Mouse (Mus musculus) neural tube, embryonic 13.5 days (tissue): ENCODE data around the gene Hk2. TPM values are rescaled to one million over a fixed set of nuclear protein-coding genes. Genes with fewer than 3 reads are reported as not detected.
A peak's percentile ranks its signal among the peaks of the same experiment; 100 is the strongest.

Experiments used
- ATAC-seq: fragments of 200-750 bp; cut with Nextera tagmentation; 2 replicates; pipeline ENCODE4 v1.8.0; 2017; ENCODE audit warnings: low read depth, mild to moderate bottlenecking, moderate TSS enrichment, moderate library complexity
- H3K27ac ChIP-seq: fragments of 300-500 bp; sonication (generic); replicated peaks from 2 replicates; pipeline ENCODE4 v1.5.1; 2015; ENCODE audit warnings: moderate library complexity, mild to moderate bottlenecking, inconsistent platforms
- H3K27me3 ChIP-seq: fragments of 300-500 bp; sonication (generic); 2 replicates; pipeline ENCODE4 v1.6.1; 2015; ENCODE audit warnings: mild to moderate bottlenecking, inconsistent platforms
- H3K36me3 ChIP-seq: fragments of 300-500 bp; sonication (generic); 2 replicates; pipeline ENCODE4 v1.6.1; 2015; ENCODE audit warnings: mild to moderate bottlenecking, inconsistent platforms
- H3K4me1 ChIP-seq: fragments of 300-500 bp; sonication (generic); replicated peaks from 2 replicates; pipeline ENCODE4 v1.6.1; 2015; ENCODE audit warnings: inconsistent platforms
- H3K4me2 ChIP-seq: fragments of 300-500 bp; sonication (generic); 2 replicates; pipeline ENCODE4 v1.6.1; 2015; ENCODE audit warnings: inconsistent platforms, mild to moderate bottlenecking, moderate library complexity
- H3K4me3 ChIP-seq: fragments of 300-500 bp; sonication (generic); 2 replicates; pipeline ENCODE4 v1.5.1; 2015; ENCODE audit warnings: mild to moderate bottlenecking, inconsistent platforms
- H3K9ac ChIP-seq: fragments of 300-500 bp; sonication (generic); 2 replicates; pipeline ENCODE4 v1.6.1; 2015; ENCODE audit warnings: moderate library complexity, mild to moderate bottlenecking, inconsistent platforms
- H3K9me3 ChIP-seq: fragments of 300-500 bp; sonication (generic); 2 replicates; pipeline ENCODE4 v1.6.1; 2016; ENCODE audit warnings: inconsistent platforms
- WGBS: fragments of 180-500 bp; shearing (Covaris S2); methylation state at CpG from one replicate; pipeline ENCODE4 v1.1.7; 2015; 5-methylcytosine and 5-hydroxymethylcytosine counted together
- polyA plus RNA-seq: library from polyadenylated mRNA; unstranded; fragments of >200 nt; fragmentation: Nextera tagmentation; extraction: Ambion mirVana; gene quantifications from 2 replicates; pipeline ENCODE4 v1.2.1, GENCODE M21; 2015

Gene Hk2
- polyA plus RNA-seq, 1 experiment from 2014 or later = 3.6 TPM

GRCm38 (mm10) chr6:82737634-82738540, 36.4 kb downstream of the Hk2 start:
- H3K4me1 ChIP-seq = peaks cover 3% of the 10 kb centered on the region
- WGBS = 94% methylated on average over 27 of the region's 27 CpGs
- no peak overlapping the region for H3K4me2 ChIP-seq
- no peak overlapping the region for H3K9ac ChIP-seq
- no peaks in the 10 kb centered on the region for H3K27me3 ChIP-seq
- no peaks in the 10 kb centered on the region for H3K36me3 ChIP-seq
- H3K4me3 ChIP-seq = no peak overlapping the region
- H3K27ac ChIP-seq = no peak overlapping the region
- H3K9me3 ChIP-seq = no peaks in the 10 kb centered on the region
- no peak for ATAC-seq

- peaks cover 3% of the 10 kb centered on the region for H3K4me1 ChIP-seq
- H3K9me3 ChIP-seq = no peaks in the 10 kb centered on the region
- no peak overlapping the region for H3K4me3 ChIP-seq
- no peak for ATAC-seq
- 82% methylated on average over 25 of the region's 25 CpGs for WGBS
- H3K36me3 ChIP-seq = no peaks in the 10 kb centered on the region
- no peak overlapping the region for H3K4me2 ChIP-seq
- no peaks in the 10 kb centered on the region for H3K27me3 ChIP-seq
- no peak overlapping the region for H3K9ac ChIP-seq
- no peak overlapping the region for H3K27ac ChIP-seq
Observed at GRCm38 (mm10) chr6:82736626-82737600, 37.3 kb downstream of the Hk2 start.

GRCm38 (mm10) chr6:82735347-82735746, 38.9 kb downstream of the Hk2 start:
- no peak for ATAC-seq
- Histone ChIP-seq H3K4me1 (peaks cover 2% of the 10 kb centered on the region), H3K4me3 (no peak overlapping the region), H3K27ac (no peak overlapping the region), H3K9me3 (no peaks in the 10 kb centered on the region), H3K4me2 (no peak overlapping the region), H3K9ac (no peak overlapping the region), H3K27me3 (no peaks in the 10 kb centered on the region), H3K36me3 (no peaks in the 10 kb centered on the region)
- WGBS = 89% methylated on average over 7 of the region's 7 CpGs

GRCm38 (mm10) chr6:82728635-82729034, 45.6 kb downstream of the Hk2 start:
- H3K27me3 ChIP-seq = no peaks in the 10 kb centered on the region

GRCm38 (mm10) chr6:82727206-82727605, 47.0 kb downstream of the Hk2 start:
- Histone ChIP-seq H3K27me3 (no peaks in the 10 kb centered on the region), H3K4me2 (no peak overlapping the region), H3K36me3 (no peaks in the 10 kb centered on the region), H3K27ac (no peak overlapping the region), H3K9ac (no peak overlapping the region), H3K4me1 (peaks cover 7% of the 10 kb centered on the region; the same call in 1 of the 2 replicates), H3K9me3 (no peaks in the 10 kb centered on the region), H3K4me3 (no peak overlapping the region)
- no peak for ATAC-seq
- WGBS = 94% methylated on average over 13 of the region's 13 CpGs

More at GRCm38 (mm10) chr6:82728635-82729034, 45.6 kb downstream of the Hk2 start:
- Histone ChIP-seq H3K4me1 (no peaks in the 10 kb centered on the region), H3K36me3 (no peaks in the 10 kb centered on the region), H3K9ac (no peak overlapping the region), H3K9me3 (no peaks in the 10 kb centered on the region), H3K27ac (no peak overlapping the region), H3K4me3 (no peak overlapping the region), H3K4me2 (no peak overlapping the region)
- ATAC-seq = no peak
- 92% methylated on average over 21 of the region's 21 CpGs for WGBS

- no peaks in the 10 kb centered on the region for H3K36me3 ChIP-seq
- H3K4me1 ChIP-seq = peaks cover 7% of the 10 kb centered on the region; the same call in 1 of the 2 replicates
- no peak overlapping the region for H3K4me2 ChIP-seq
- WGBS = 53% methylated on average over 5 of the region's 5 CpGs
- H3K9me3 ChIP-seq = no peaks in the 10 kb centered on the region
- no peak for ATAC-seq
- no peak overlapping the region; the same call in 1 of the 2 replicates for H3K9ac ChIP-seq
- H3K4me3 ChIP-seq = no peak overlapping the region
- H3K27me3 ChIP-seq = no peaks in the 10 kb centered on the region
- no peak overlapping the region for H3K27ac ChIP-seq
Observed at GRCm38 (mm10) chr6:82723321-82723720, 50.9 kb downstream of the Hk2 start.

DNA sequence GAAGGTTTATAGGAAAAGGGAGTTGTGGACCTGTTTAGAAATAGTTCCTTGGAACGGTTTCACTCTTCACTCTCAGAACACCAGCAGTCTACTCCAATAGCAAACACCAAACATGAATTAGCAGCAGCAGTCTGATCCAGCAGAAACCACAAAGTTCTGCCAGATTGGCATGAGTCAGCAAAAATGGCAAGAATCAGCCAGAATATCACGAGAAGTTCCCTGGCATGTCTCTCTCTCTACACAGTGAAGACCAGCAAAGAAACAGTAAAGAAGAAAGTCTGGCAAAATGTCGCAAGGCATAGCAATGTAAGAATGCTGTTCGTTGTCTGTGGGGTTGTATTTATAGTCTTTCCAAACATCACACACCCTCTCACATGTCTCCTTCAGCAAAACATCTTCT, 58.1 kb downstream of the Hk2 start:
- ATAC-seq = no peak
- Histone ChIP-seq H3K9me3 (no peaks in the 10 kb centered on the region), H3K27ac (no peak overlapping the region), H3K27me3 (no peaks in the 10 kb centered on the region), H3K4me2 (no peak overlapping the region), H3K4me3 (no peak overlapping the region), H3K36me3 (no peaks in the 10 kb centered on the region), H3K9ac (no peak overlapping the region), H3K4me1 (no peaks in the 10 kb centered on the region)
- WGBS = 89% methylated on average over 4 of the region's 4 CpGs

GRCm38 (mm10) chr6:82715653-82716052, 58.6 kb downstream of the Hk2 start:
- Histone ChIP-seq H3K4me1 (no peaks in the 10 kb centered on the region), H3K36me3 (no peaks in the 10 kb centered on the region), H3K4me3 (no peak overlapping the region), H3K9ac (no peak overlapping the region), H3K4me2 (no peak overlapping the region), H3K27me3 (no peaks in the 10 kb centered on the region), H3K9me3 (no peaks in the 10 kb centered on the region), H3K27ac (no peak overlapping the region)
- WGBS = 91% methylated on average over 3 of the region's 3 CpGs
- ATAC-seq = no peak

- Histone ChIP-seq H3K27me3 (no peaks in the 10 kb centered on the region), H3K9ac (no peak overlapping the region), H3K27ac (no peak overlapping the region), H3K4me1 (no peaks in the 10 kb centered on the region), H3K4me3 (no peak overlapping the region), H3K9me3 (no peaks in the 10 kb centered on the region), H3K36me3 (no peaks in the 10 kb centered on the region), H3K4me2 (no peak overlapping the region)
- no peak for ATAC-seq
- WGBS = 86% methylated on average over 6 of the region's 6 CpGs
Observed at GRCm38 (mm10) chr6:82715253-82715652, 59.0 kb downstream of the Hk2 start.

GRCm38 (mm10) chr6:82714841-82715240, 59.4 kb downstream of the Hk2 start:
- H3K9ac ChIP-seq = no peak overlapping the region
- H3K4me3 ChIP-seq = no peak overlapping the region
- H3K36me3 ChIP-seq = no peaks in the 10 kb centered on the region
- H3K4me1 ChIP-seq = no peaks in the 10 kb centered on the region
- WGBS = 90% methylated on average over 5 of the region's 5 CpGs
- H3K27ac ChIP-seq = no peak overlapping the region
- no peak overlapping the region for H3K4me2 ChIP-seq
- no peaks in the 10 kb centered on the region for H3K27me3 ChIP-seq
- no peaks in the 10 kb centered on the region for H3K9me3 ChIP-seq
- ATAC-seq = no peak

DNA sequence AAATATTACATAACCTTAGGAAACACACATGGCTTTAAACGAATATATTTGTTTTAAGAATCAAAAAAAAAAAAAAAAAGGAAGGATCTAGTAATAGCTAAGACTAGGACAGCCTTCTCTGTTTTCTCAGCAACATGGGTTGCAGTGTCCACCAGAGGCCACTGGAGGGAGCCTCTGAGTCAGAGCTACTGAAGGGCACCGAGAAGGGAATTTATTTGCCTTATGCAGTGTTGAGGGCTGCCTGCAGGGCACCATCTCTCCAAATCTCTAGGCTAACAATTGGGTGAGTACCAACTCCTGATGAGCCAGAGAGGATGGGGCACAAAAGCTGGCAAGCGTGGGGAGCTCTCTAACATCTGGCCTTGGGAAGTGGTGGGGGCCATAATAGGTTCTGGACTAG, 60.0 kb downstream of the Hk2 start:
- H3K4me3 ChIP-seq = no peak overlapping the region
- no peaks in the 10 kb centered on the region for H3K9me3 ChIP-seq
- no peaks in the 10 kb centered on the region for H3K4me1 ChIP-seq
- no peaks in the 10 kb centered on the region for H3K27me3 ChIP-seq
- ATAC-seq = peak; percentile 69; the same call in 1 of the 2 replicates
- WGBS = 13% methylated on average over 3 of the region's 3 CpGs
- no peaks in the 10 kb centered on the region for H3K36me3 ChIP-seq
- H3K4me2 ChIP-seq = no peak overlapping the region
- H3K9ac ChIP-seq = no peak overlapping the region
- no peak overlapping the region for H3K27ac ChIP-seq

GRCm38 (mm10) chr6:82707742-82708141, 66.5 kb downstream of the Hk2 start:
- no peak for ATAC-seq
- Histone ChIP-seq H3K36me3 (no peaks in the 10 kb centered on the region), H3K4me3 (no peak overlapping the region), H3K4me1 (no peaks in the 10 kb centered on the region), H3K9ac (no peak overlapping the region), H3K27me3 (no peaks in the 10 kb centered on the region), H3K4me2 (no peak overlapping the region), H3K9me3 (no peaks in the 10 kb centered on the region), H3K27ac (no peak overlapping the region)
- 73% methylated on average over 3 of the region's 3 CpGs for WGBS
